Mouse (Mus musculus) limb, embryonic 11.5 days (tissue): Measurements from ENCODE around the gene Agtr2. TPM values are rescaled to one million over a fixed set of nuclear protein-coding genes. Genes with fewer than 3 reads are reported as not detected.
"Not testable (repeated sequence)": the region's sequence is repeated elsewhere in the genome, so short reads cannot be mapped to it uniquely, and the experiment has no call there.

Experiments
- ATAC-seq: fragments of 200-750 bp; cut with Nextera tagmentation; 2 replicates; pipeline ENCODE4 v1.8.0; 2017; ENCODE audit warnings: low read depth; ENCODE audit not compliant: insufficient number of reproducible peaks, low FRiP score, low TSS enrichment
- DNase-seq: peaks from one replicate; pipeline ENCODE4 v3.0.0-alpha.2; 2015; ENCODE audit warnings: low spot score
- H3K27ac ChIP-seq: fragments of 300-500 bp; sonication (generic); replicated peaks from 2 replicates; pipeline ENCODE4 v1.5.1; 2014; ENCODE audit warnings: low read depth, mild to moderate bottlenecking, low read length
- H3K27me3 ChIP-seq: fragments of 300-500 bp; sonication (generic); 2 replicates; pipeline ENCODE4 v1.6.1; 2014; ENCODE audit warnings: mild to moderate bottlenecking, low read length, mixed read lengths; ENCODE audit not compliant: control insufficient read depth, insufficient read depth
- H3K36me3 ChIP-seq: fragments of 300-500 bp; sonication (generic); 2 replicates; pipeline ENCODE4 v1.6.1; 2014; ENCODE audit warnings: mild to moderate bottlenecking, low read length, moderate library complexity, mixed read lengths; ENCODE audit not compliant: control insufficient read depth, insufficient read depth
- H3K4me1 ChIP-seq: fragments of 300-500 bp; sonication (generic); 2 replicates; pipeline ENCODE4 v1.6.1; 2014; ENCODE audit warnings: low read length, mixed read lengths; ENCODE audit not compliant: control insufficient read depth, insufficient read depth
- H3K4me2 ChIP-seq: fragments of 300-500 bp; sonication (generic); 2 replicates; pipeline ENCODE4 v1.6.1; 2014; ENCODE audit warnings: low read depth, mild to moderate bottlenecking, moderate library complexity; ENCODE audit not compliant: severe bottlenecking
- H3K4me3 ChIP-seq: fragments of 300-500 bp; sonication (generic); 2 replicates; pipeline ENCODE4 v1.5.1; 2014; ENCODE audit warnings: low read depth, low read length
- H3K9ac ChIP-seq: fragments of 300-500 bp; sonication (generic); 2 replicates; pipeline ENCODE4 v1.6.1; 2014; ENCODE audit warnings: mild to moderate bottlenecking, low read length
- H3K9me3 ChIP-seq: fragments of 300-500 bp; sonication (generic); 2 replicates; pipeline ENCODE4 v1.6.1; 2016; ENCODE audit warnings: low read length; ENCODE audit not compliant: control insufficient read depth
- WGBS: fragments of 180-500 bp; shearing (Covaris S2); extraction: QIAGEN DNeasy Blood & Tissue Kit; methylation state at CpG from one replicate; pipeline ENCODE4 v1.1.7; 2014; 5-methylcytosine and 5-hydroxymethylcytosine counted together
- polyA plus RNA-seq: library from polyadenylated mRNA; unstranded; fragments of >200 nt; fragmentation: Nextera tagmentation; extraction: Ambion mirVana; gene quantifications from 2 replicates; pipeline ENCODE4 v1.2.1, GENCODE M21; 2014

Agtr2 gene
- polyA plus RNA-seq = 19.4 and 19.5 TPM in 2 replicates

DNA sequence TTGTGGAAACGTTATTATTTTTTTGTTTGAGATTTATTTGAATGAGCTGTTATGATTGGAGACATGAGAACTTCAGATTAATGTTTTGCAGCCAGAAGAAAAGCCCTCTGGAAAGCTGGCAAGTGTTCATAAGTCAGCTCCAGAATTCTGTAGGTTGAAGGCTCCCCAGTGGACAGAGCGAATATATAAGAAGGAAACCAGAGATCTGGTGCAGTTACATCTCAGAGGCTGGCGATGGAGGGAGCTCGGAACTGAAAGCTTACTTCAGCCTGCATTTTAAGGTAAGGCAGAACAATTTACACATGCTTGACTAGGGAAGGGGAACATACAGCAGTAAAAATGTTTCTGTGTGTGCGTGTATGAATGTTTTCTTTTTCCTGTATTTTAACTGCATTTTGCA is at the start of gene Agtr2:
Gene Agtr2 (plus strand): TSS at position 131 of the 400 bp plus-strand sequence.
- no peaks in the 10 kb centered on the region for H3K27me3 ChIP-seq
- no peak within 1 kb of the TSS for H3K4me3 ChIP-seq
- H3K4me1 ChIP-seq = no peaks in the 10 kb centered on the region
- H3K27ac ChIP-seq = no peak within 1 kb of the TSS
- no peaks in the 10 kb centered on the region for H3K36me3 ChIP-seq
- H3K9me3 ChIP-seq = no peaks in the 10 kb centered on the region
- DNase-seq (no peak), ATAC-seq (no peak)
- no peak within 1 kb of the TSS for H3K4me2 ChIP-seq
- no peak within 1 kb of the TSS for H3K9ac ChIP-seq
- 50% methylated on average over 5 of the region's 5 CpGs for WGBS

- no peak for ATAC-seq
- Histone ChIP-seq H3K9me3 (no peaks in the 10 kb centered on the region), H3K27ac (no peak overlapping the region), H3K9ac (no peak overlapping the region), H3K27me3 (no peaks in the 10 kb centered on the region), H3K4me2 (no peak overlapping the region), H3K4me3 (no peak overlapping the region), H3K36me3 (no peaks in the 10 kb centered on the region), H3K4me1 (no peaks in the 10 kb centered on the region)
- 48% methylated on average over 3 of the region's 3 CpGs for WGBS
- DNase-seq = no peak
Measured at GRCm38 (mm10) chrX:21452519-21452918, 31.8 kb upstream of the Agtr2 start.

DNA sequence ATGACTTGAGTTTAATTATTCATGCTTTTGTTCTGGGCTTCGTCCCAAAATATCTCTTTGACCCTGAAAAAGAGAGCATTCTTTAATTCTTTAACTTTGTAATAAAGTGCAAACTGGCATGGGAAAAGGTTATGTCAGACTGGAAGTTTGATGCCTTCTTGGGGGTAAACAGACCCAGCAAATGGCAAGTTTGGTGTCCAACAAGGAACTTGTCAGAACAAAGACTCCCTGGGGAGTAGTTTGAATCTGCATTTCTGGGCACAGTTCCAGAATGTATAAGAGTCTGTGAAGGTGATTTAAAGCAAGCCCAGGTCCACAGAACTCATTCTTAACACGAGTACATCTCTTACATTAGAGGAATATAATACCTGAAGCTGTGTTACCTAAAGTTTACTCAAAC is 3.8 kb downstream of the Agtr2 start:
- no peaks in the 10 kb centered on the region for H3K36me3 ChIP-seq
- no peak overlapping the region for H3K4me2 ChIP-seq
- H3K4me1 ChIP-seq = no peaks in the 10 kb centered on the region
- H3K27ac ChIP-seq = no peak overlapping the region
- H3K9me3 ChIP-seq = no peaks in the 10 kb centered on the region
- no peak overlapping the region for H3K9ac ChIP-seq
- no peaks in the 10 kb centered on the region for H3K27me3 ChIP-seq
- no peak for ATAC-seq
- WGBS = 63% methylated on average over 2 of the region's 2 CpGs
- DNase-seq = no peak
- H3K4me3 ChIP-seq = no peak overlapping the region

DNA sequence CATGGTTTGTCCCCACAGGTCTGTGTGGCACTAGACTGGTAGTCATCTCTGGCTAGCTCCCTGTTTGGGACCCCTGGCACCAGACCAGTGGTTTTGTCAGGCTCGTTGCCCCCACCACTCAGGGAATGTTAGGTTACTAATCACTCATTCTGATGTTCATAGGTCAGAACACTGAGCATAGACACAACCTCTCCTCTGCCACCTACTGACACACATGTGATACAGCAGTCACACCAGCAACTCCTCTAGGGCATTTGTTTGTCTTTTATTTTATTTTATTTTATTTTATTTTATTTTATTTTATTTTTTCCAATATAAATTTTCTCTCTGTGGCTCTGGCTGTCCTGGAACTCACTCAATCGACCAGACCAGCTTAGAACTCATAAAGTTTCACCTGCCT is 15.9 kb downstream of the Agtr2 start:
- no peak overlapping the region for H3K9ac ChIP-seq
- no peaks in the 10 kb centered on the region for H3K4me1 ChIP-seq
- H3K27me3 ChIP-seq = no peaks in the 10 kb centered on the region
- H3K36me3 ChIP-seq = no peaks in the 10 kb centered on the region
- no peak for DNase-seq
- no peak for ATAC-seq
- H3K4me2 ChIP-seq = no peak overlapping the region
- H3K27ac ChIP-seq = no peak overlapping the region
- WGBS = 42% methylated on average over 2 of the region's 2 CpGs
- no peak overlapping the region for H3K4me3 ChIP-seq
- H3K9me3 ChIP-seq = no peaks in the 10 kb centered on the region

DNA sequence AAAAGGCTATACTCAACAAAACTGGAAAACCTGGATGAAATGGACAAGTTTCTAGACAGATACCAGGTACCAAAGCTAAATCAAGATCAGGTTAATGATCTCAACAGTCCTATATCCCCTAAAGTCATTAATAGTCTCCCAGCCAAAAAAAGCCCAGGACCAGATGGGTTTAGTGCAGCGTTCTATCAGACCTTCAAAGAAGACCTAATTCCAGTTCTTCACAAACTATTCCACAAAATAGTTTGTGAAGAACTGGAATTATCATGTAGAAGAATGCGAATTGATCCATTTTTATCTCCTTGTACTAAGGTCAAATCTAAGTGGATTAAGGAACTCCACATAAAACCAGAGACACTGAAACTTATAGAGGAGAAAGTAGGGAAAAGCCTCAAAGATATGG is 23.0 kb downstream of the Agtr2 start:
- not testable (repeated sequence) for H3K4me3 ChIP-seq, DNase-seq, H3K9ac ChIP-seq, H3K27me3 ChIP-seq, H3K9me3 ChIP-seq, H3K27ac ChIP-seq, H3K36me3 ChIP-seq, H3K4me1 ChIP-seq, H3K4me2 ChIP-seq, ATAC-seq
- 86% methylated on average over 2 of the region's 2 CpGs for WGBS

- Histone ChIP-seq H3K4me3 (no peak overlapping the region), H3K27ac (no peak overlapping the region), H3K27me3 (no peaks in the 10 kb centered on the region), H3K36me3 (no peaks in the 10 kb centered on the region), H3K4me2 (no peak overlapping the region), H3K9ac (no peak overlapping the region), H3K4me1 (no peaks in the 10 kb centered on the region), H3K9me3 (no peaks in the 10 kb centered on the region)
- ATAC-seq (no peak), DNase-seq (no peak)
- 82% methylated on average over 4 of the region's 4 CpGs for WGBS
Measured at GRCm38 (mm10) chrX:21522590-21522989, 38.2 kb downstream of the Agtr2 start.

Other genes with a start within 250 kb of the Agtr2 start
- 0.23 and 0.67 TPM in 2 replicates for gene Slc6a14, start 230.4 kb downstream of the Agtr2 start, polyA plus RNA-seq